Mouse (Mus musculus) kidney, embryonic 14.5 days (tissue): ENCODE measurements at regions not wholly inside any gene's neighbourhood (a gene's known extent, or its start where the extent isn't known, plus 50 kb on each side); places are given as distances from the start of the nearest gene placed in this dataset.

ENCODE experiments used
- ATAC-seq: fragments of 200-750 bp; cut with Nextera tagmentation; 2 replicates; pipeline ENCODE4 v1.8.0; 2017; ENCODE audit warnings: moderate number of reproducible peaks, mild to moderate bottlenecking, moderate TSS enrichment, moderate library complexity; ENCODE audit not compliant: low FRiP score, low TSS enrichment
- H3K27ac ChIP-seq: fragments of 300-500 bp; sonication (generic); 2 replicates; pipeline ENCODE4 v1.5.1; 2014; ENCODE audit warnings: low read depth, mild to moderate bottlenecking, low read length, moderate library complexity, mixed read lengths
- H3K27me3 ChIP-seq: fragments of 300-500 bp; sonication (generic); 2 replicates; pipeline ENCODE4 v1.6.1; 2014; ENCODE audit warnings: mild to moderate bottlenecking, low read length; ENCODE audit not compliant: control insufficient read depth, insufficient read depth
- H3K36me3 ChIP-seq: fragments of 300-500 bp; sonication (generic); 2 replicates; pipeline ENCODE4 v1.6.1; 2014; ENCODE audit warnings: low read length, mixed read lengths; ENCODE audit not compliant: control insufficient read depth, insufficient read depth
- H3K4me1 ChIP-seq: fragments of 300-500 bp; sonication (generic); 2 replicates; pipeline ENCODE4 v1.6.1; 2014; ENCODE audit warnings: low read length, mixed read lengths; ENCODE audit not compliant: control insufficient read depth, insufficient read depth
- H3K4me2 ChIP-seq: fragments of 300-500 bp; sonication (generic); replicated peaks from 2 replicates; pipeline ENCODE4 v1.6.1; 2014; ENCODE audit warnings: low read depth, mild to moderate bottlenecking, low read length
- H3K4me3 ChIP-seq: fragments of 300-500 bp; sonication (generic); 2 replicates; pipeline ENCODE4 v1.5.1; 2014; ENCODE audit warnings: mild to moderate bottlenecking, low read length
- H3K9ac ChIP-seq: fragments of 300-500 bp; sonication (generic); 2 replicates; pipeline ENCODE4 v1.6.1; 2014; ENCODE audit warnings: low read depth, mild to moderate bottlenecking, low read length, moderate library complexity
- H3K9me3 ChIP-seq: fragments of 300-500 bp; sonication (generic); 2 replicates; pipeline ENCODE4 v1.6.1; 2016; ENCODE audit warnings: low read length; ENCODE audit not compliant: control insufficient read depth
- WGBS: fragments of 180-500 bp; shearing (Covaris S2); extraction: QIAGEN DNeasy Blood & Tissue Kit; methylation state at CpG from one replicate; pipeline ENCODE4 v1.1.7; 2014; 5-methylcytosine and 5-hydroxymethylcytosine counted together

DNA sequence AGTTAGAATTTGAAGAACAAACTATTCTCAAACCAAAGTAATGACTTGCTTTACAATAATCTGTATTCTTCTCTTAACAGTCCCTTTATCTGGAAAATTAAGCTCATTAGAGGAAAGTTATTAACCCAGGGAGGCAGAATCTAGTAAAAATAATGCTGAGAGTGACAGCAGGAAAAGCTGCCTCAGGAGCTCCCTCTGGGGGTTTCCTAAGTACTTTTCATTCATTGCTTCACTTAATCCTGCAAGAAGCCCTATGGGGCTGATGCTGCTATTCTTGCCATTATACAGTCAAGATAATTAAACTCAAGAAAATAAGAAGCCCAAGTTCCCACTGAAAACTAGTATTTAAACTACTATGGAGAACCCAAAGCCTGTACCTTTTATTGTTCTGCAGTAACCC is 3563.9 kb upstream of the Gm7489 start:
- no peak overlapping the region for H3K4me2 ChIP-seq
- H3K4me3 ChIP-seq, result no peak overlapping the region
- H3K27me3 ChIP-seq, result no peaks in the 10 kb centered on the region
- H3K9ac ChIP-seq, result no peak overlapping the region
- no peak overlapping the region for H3K27ac ChIP-seq
- no peaks in the 10 kb centered on the region for H3K9me3 ChIP-seq
- no peaks in the 10 kb centered on the region for H3K36me3 ChIP-seq
- no peak for ATAC-seq
- no peaks in the 10 kb centered on the region for H3K4me1 ChIP-seq

- Histone ChIP-seq H3K4me3 (no peak overlapping the region), H3K4me2 (no peak overlapping the region), H3K27me3 (no peaks in the 10 kb centered on the region), H3K27ac (no peak overlapping the region), H3K36me3 (no peaks in the 10 kb centered on the region), H3K9ac (no peak overlapping the region), H3K4me1 (no peaks in the 10 kb centered on the region), H3K9me3 (no peaks in the 10 kb centered on the region)
- no peak for ATAC-seq
- WGBS, result 94% methylated on average over 5 of the region's 5 CpGs
Measured at GRCm38 (mm10) chr15:50345536-50345935, 3539.2 kb upstream of the Gm7489 start.

- Histone ChIP-seq H3K4me2 (no peak overlapping the region), H3K4me3 (no peak overlapping the region), H3K27ac (no peak overlapping the region), H3K9me3 (no peaks in the 10 kb centered on the region), H3K9ac (no peak overlapping the region), H3K36me3 (no peaks in the 10 kb centered on the region), H3K4me1 (no peaks in the 10 kb centered on the region), H3K27me3 (no peaks in the 10 kb centered on the region)
- ATAC-seq, result no peak
- 83% methylated on average over 2 of the region's 2 CpGs for WGBS
Measured at GRCm38 (mm10) chr15:50346953-50347352, 3537.8 kb upstream of the Gm7489 start.

GRCm38 (mm10) chr15:50360033-50360988 is 3524.4 kb upstream of the Gm7489 start:
- WGBS, result 91% methylated on average over 5 of the region's 5 CpGs
- no peak overlapping the region for H3K4me3 ChIP-seq
- H3K9me3 ChIP-seq, result no peaks in the 10 kb centered on the region
- no peaks in the 10 kb centered on the region for H3K4me1 ChIP-seq
- no peak overlapping the region for H3K4me2 ChIP-seq
- H3K36me3 ChIP-seq, result no peaks in the 10 kb centered on the region
- no peaks in the 10 kb centered on the region for H3K27me3 ChIP-seq
- no peak for ATAC-seq
- no peak overlapping the region for H3K9ac ChIP-seq
- H3K27ac ChIP-seq, result no peak overlapping the region

GRCm38 (mm10) chr15:50361334-50361733 is 3523.4 kb upstream of the Gm7489 start:
- no peak for ATAC-seq
- no peaks in the 10 kb centered on the region for H3K36me3 ChIP-seq
- no peaks in the 10 kb centered on the region for H3K4me1 ChIP-seq
- H3K4me3 ChIP-seq, result no peak overlapping the region
- H3K27ac ChIP-seq, result no peak overlapping the region
- H3K9me3 ChIP-seq, result no peaks in the 10 kb centered on the region
- H3K4me2 ChIP-seq, result no peak overlapping the region
- no peaks in the 10 kb centered on the region for H3K27me3 ChIP-seq
- no peak overlapping the region for H3K9ac ChIP-seq
- WGBS, result 61% methylated on average over 8 of the region's 8 CpGs

- no peak for ATAC-seq
- Histone ChIP-seq H3K4me3 (no peak overlapping the region), H3K9ac (no peak overlapping the region), H3K36me3 (no peaks in the 10 kb centered on the region), H3K27ac (no peak overlapping the region), H3K4me2 (no peak overlapping the region), H3K4me1 (no peaks in the 10 kb centered on the region), H3K27me3 (no peaks in the 10 kb centered on the region), H3K9me3 (no peaks in the 10 kb centered on the region)
- 70% methylated on average over 4 of the region's 4 CpGs for WGBS
Measured at GRCm38 (mm10) chr15:50361751-50362507, 3522.8 kb upstream of the Gm7489 start.

- no peaks in the 10 kb centered on the region for H3K27me3 ChIP-seq
- no peaks in the 10 kb centered on the region for H3K9me3 ChIP-seq
- H3K4me2 ChIP-seq, result no peak overlapping the region
- ATAC-seq, result no peak
- WGBS, result 92% methylated on average over 7 of the region's 7 CpGs
- no peak overlapping the region for H3K4me3 ChIP-seq
- H3K27ac ChIP-seq, result no peak overlapping the region
- no peaks in the 10 kb centered on the region for H3K36me3 ChIP-seq
- no peak overlapping the region for H3K9ac ChIP-seq
- H3K4me1 ChIP-seq, result no peaks in the 10 kb centered on the region
Measured at GRCm38 (mm10) chr15:50400006-50400781, 3484.5 kb upstream of the Gm7489 start.

DNA sequence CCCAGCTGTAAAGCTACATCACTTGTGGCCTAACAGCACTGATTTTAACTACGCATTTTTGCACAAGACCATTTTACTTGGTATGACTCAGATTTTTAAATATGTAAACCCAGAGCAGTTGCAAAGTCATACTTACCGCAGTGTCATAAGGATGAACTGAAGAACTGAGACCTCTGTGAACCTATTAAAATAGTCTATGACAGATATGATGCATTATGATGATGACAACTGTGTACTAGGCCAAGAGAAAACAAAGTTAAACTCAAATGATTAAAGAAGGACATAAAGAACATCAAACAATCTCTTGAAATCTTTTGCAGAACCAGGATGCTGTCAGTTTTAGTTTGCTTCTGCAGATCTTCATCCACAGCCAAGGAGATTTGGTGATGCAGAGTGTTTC is 3483.3 kb upstream of the Gm7489 start:
- no peak for ATAC-seq
- H3K9ac ChIP-seq, result no peak overlapping the region
- WGBS, result 93% methylated on average over 2 of the region's 2 CpGs
- H3K4me3 ChIP-seq, result no peak overlapping the region
- H3K4me1 ChIP-seq, result no peaks in the 10 kb centered on the region
- no peaks in the 10 kb centered on the region for H3K36me3 ChIP-seq
- no peak overlapping the region for H3K4me2 ChIP-seq
- H3K27ac ChIP-seq, result no peak overlapping the region
- no peaks in the 10 kb centered on the region for H3K9me3 ChIP-seq
- H3K27me3 ChIP-seq, result no peaks in the 10 kb centered on the region
